Mouse (Mus musculus): ENCODE measurements around the gene Slc22a14. TPM values are rescaled to one million over a fixed set of nuclear protein-coding genes. Genes with fewer than 3 reads are reported as not detected.
"Not testable (repeated sequence)": the region's sequence is repeated elsewhere in the genome, so short reads cannot be mapped to it uniquely, and the experiment has no call there.

Gene Slc22a14
- total RNA-seq, 2 experiments from 2014 or later: not detected

DNA sequence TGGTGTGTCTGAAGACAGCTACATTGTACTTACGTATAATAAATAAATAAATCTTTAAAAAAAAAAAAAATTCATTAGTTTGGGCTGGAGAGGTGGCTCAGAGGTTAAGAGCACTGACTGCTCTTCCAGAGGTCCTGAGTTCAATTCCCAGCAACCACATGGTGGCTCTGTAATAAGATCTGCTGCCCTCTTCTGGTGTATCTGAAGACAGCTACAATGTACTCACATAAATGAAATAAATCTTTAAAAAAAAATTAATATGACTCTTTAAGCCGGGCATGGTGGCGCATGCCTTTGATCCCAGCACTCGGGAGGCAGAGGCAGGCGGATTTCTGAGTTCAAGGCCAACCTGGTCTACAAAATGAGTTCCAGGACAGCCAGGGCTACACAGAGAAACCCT lies 90.5 kb downstream of the Slc22a14 start:
- intact Hi-C loops (cut with DNase I); DNase-seq (ENCODE audit: low spot score in 2 of 2): not testable (repeated sequence)

DNA sequence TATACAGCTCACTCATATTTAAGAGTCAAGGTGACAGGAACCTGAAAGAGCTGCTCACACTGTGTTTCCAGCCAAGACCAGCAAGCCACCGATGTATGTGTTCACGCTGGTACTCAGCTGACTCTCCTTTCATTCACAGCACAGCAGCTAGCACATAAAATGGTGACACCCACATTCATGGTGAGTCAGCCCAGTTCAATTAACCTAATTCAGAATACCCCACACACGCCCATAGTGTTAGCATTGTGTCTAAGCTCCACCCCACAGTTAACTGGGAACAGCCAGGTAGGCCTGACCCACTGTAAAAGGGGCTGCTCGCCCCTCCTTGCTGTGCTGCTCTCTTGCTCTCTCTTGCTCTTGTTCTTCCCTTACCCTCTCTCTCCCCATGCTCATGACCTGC lies 93.9 kb downstream of the Slc22a14 start:
- intact Hi-C loops (cut with DNase I): no loop called here

DNA sequence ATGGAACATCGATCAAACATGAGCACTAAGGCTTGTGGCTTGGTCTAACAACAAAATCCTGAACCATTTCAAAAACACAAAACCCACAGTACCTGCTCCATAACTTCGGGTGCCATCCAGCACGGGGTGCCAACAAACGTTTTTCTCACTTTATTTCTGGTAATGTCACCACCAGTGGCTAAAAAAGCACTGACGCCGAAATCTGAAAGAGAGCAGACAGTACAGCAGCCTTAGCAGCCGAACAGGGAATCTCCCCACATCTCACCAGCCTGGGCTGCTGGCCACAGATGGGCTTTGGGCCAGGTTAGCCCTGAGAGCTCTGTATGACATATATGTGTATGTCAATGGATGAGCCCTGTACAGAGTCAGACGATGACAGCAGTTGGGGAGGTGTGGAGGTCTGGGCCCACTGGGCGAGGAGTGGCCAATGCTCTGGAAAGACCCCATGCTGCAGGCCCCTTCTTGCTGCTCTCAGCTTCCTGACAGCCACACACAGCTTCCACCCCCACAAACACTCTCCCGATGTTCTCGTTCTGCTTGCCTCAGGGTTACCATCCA lies 96.7 kb downstream of the Slc22a14 start:
- DNase-seq (ENCODE audit: low spot score in 2 of 2): peak; percentile 14 to 69
- intact Hi-C loops (cut with DNase I): no loop called here

More for the DNA sequence above, 93.9 kb downstream of the Slc22a14 start:
- peak in 1 of 2 experiments; percentile 64 for DNase-seq (ENCODE audit: low spot score in 2 of 2)

DNA sequence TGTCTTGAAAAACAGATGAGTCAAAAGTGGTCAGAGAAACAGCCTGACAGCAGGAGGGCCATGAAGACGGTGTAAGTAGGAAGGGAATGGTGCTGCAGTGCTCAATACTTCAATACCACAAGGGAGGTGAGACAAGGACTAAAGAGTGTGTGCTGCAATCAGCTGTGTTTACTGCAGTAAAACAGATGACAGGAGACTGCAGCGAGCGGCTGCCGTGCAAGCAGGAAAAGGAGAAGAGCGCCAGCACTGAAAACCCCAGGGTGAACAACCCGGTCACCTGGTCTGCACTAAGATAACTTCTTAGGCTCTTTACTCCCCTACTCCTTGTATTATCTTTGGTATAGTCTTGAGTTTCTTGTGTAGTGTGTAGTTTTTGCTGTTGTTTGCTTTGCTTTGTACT lies 97.2 kb downstream of the Slc22a14 start:
- peak in 1 of 2 experiments; percentile 32 for DNase-seq (ENCODE audit: low spot score in 2 of 2)
- intact Hi-C loops (cut with DNase I): no loop called here

DNA sequence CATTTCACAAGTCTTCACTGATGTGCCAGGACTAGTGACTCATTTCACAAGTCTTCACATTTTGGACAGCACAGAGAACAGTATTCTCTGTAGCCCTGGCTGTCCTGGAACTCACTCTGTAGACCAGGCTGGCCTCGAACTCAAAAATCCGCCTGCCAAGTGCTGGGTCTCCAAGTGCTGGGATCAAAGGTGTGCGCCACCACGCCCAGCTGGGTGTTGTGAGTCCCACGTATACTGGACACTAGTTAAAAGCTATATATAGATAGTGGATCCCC lies 99.3 kb downstream of the Slc22a14 start:
- intact Hi-C loops (cut with DNase I); DNase-seq (ENCODE audit: low spot score in 2 of 2): not testable (repeated sequence)

DNA sequence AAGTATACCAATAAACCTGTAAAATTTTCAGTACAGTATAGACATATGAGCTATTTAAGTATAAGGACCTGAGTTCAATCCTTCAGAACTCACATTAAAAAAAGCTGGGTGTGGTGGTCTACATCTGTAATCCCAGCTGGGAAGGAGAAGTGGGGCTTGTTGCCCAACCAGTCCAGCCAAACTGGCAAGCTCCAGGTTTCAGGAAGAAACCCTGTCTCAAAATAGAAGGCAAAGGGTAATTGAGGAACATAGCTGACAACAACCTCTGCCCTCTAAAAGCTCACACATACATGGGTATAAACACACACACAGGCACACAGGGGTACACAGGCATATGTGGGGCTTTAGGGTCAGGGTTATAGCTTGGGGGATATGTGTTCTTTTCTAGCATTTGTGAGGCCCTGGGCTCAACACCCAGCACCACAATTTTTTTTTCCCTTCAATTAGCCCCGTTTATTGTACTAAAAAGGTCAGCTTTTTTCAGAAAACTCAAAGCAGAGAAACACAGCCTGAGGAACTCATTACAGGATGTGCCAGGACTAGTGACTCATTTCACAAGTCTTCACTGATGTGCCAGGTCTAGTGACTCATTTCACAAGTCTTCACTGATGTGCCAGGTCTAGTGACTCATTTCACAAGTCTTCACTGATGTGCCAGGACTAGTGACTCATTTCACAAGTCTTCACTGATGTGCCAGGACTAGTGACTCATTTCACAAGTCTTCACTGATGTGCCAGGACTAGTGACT lies 99.8 kb downstream of the Slc22a14 start:
- intact Hi-C loops (cut with DNase I): not testable (repeated sequence)
- peak in 1 of 2 experiments; percentile 47 for DNase-seq (ENCODE audit: low spot score in 2 of 2)

DNA sequence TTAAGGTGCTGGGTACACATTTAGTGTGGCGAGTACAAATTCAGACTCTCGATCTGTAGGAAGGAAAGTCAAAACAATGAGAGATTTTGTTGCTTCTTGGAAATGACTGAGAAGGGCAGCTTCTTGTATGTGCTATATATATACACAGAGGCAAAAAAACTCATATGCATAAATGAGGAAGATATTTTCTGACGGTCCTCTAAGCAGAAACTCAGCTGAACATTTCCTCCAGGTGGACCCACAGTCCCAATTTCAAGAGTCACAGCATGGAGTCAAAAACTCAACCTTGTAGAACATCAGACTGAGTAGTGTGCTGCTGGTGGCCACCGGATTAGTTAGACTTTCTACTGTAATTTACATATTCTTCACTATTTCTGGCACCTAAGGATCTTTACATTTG lies 102.3 kb downstream of the Slc22a14 start:
- intact Hi-C loops (cut with DNase I): no loop called here
- no peak for DNase-seq (ENCODE audit: low spot score in 2 of 2)

DNA sequence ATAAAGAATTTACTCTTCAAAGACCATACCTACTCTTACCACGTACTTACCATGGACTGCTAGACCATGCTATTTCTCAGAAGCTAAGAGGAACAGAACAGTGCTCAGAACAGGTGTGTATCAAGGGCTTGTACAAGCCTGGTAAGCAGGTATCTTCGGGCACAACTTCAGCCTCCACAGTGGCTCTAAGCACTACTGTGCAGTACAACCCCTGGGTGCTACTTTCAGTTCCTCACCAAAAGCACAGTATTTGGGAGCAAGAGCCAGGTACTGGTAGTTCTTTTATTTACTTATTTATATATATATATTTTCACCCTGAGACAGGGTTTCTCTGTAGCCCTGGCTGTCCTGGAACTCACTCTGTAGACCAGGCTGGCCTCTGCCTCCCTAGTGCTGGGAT lies 104.5 kb downstream of the Slc22a14 start:
- intact Hi-C loops (cut with DNase I): no loop called here
- no peak for DNase-seq (ENCODE audit: low spot score in 2 of 2)

DNA sequence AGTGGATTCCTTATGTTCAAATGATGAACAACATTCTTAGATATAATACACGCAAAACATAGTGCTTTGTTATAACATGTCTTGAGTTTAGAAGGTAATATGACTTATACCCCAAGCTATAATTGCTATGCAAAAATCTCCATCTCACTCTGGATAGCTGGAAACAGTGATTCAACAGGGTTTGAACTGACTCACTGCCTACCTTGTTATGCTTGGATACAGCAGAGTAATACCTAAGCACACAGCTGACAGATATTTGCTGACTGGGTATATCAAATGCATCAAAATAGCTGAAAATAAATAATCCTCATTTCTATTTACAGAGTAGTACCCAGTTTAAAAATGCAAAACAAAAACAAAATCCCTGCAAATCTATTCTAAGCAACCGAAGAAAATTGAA lies 106.6 kb downstream of the Slc22a14 start:
- intact Hi-C loops (cut with DNase I): loop anchor here (10.0 kb wide), 1 partner anchor 176 kb away; no protein-coding TSS in a partner anchor
- no peak for DNase-seq (ENCODE audit: low spot score in 2 of 2)

DNA sequence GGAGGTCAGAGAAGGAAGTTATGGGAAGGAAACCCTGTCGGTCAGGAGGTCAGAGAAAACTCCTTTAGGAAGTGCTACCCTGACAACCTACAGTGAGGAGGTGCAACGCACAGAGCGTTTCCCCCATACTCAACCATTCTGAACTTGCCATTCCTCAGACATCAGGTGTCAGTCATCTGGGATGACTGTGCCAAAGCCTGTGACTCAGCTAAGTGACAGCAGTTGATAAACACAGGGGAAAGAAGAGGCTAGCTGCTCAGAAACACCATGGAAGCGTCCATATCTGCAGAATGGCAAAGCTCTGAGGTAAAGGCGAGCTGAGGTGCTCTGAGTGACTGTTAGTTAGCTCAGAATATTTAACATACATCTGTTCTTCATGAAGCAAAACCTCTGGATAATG lies 107.2 kb downstream of the Slc22a14 start:
- DNase-seq (ENCODE audit: low spot score in 2 of 2): no peak
- intact Hi-C loops (cut with DNase I): loop anchor here (10.0 kb wide), 1 partner anchor 177 kb away; no protein-coding TSS in a partner anchor

DNA sequence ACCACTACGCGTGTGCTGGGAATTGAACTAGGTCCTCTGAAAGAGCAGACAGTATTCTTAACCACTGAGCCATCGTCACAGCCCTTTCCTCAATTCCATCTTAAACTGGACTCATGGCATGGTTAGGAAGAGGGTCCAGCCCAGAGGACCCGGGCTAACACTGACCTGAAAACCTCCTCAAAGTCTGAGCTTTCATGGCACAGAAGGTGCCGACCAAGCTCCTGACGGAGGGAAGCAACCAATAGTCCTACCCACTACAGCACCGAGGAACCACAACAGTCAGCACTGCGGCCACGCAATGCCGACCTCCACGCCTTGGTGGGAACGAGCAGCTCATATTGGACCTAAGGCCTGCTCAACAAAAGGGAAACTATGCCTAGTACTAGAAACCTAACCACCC lies 109.2 kb downstream of the Slc22a14 start:
- DNase-seq (ENCODE audit: low spot score in 2 of 2): no peak
- intact Hi-C loops (cut with DNase I): loop anchor here (10.0 kb wide), 1 partner anchor 179 kb away; no protein-coding TSS in a partner anchor

DNA sequence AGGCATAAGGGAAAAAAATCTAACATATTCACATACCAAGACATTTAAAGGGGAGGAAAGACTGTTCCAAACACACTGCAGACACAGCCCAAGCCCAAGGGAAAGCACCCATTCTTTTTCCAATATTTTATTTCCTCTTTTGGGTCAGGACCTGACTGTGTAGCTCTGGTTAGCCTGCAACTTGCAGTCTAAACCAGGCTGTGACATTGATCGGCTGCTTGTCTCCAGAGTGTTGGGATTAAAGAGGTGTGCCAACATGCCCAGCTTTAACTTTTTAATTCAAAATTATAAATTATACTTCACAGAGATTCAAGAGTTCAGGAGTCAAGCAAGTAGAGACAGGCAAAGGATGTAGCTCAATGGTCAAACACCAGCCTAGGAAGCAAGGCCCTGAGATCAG lies 110.3 kb downstream of the Slc22a14 start:
- intact Hi-C loops (cut with DNase I): loop anchor here (10.0 kb wide), 1 partner anchor 180 kb away; no protein-coding TSS in a partner anchor

DNA sequence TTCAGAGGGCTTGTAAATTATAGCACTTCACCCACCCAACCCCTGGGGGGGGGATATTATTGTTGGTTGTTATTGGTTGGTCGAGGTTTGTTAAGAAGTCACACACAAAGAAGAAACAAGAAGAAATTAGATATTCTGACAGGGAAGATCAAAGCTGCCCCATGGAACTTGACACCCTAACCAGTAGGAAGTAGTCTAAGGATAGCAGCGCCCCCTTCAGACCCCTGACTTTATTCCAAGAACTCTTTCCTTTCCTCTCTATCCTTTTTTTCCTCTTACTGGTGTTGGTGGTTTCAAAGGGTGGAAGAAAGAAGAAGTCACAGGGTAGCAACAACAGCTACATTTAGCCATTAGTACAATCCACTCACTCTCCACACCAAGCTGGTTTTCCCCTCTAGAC lies 111.2 kb downstream of the Slc22a14 start:
- no peak for DNase-seq (ENCODE audit: low spot score in 2 of 2)
- intact Hi-C loops (cut with DNase I): loop anchor here (10.0 kb wide), 1 partner anchor 181 kb away; no protein-coding TSS in a partner anchor

More for the DNA sequence above, 110.3 kb downstream of the Slc22a14 start:
- DNase-seq (ENCODE audit: low spot score in 2 of 2): no peak

DNA sequence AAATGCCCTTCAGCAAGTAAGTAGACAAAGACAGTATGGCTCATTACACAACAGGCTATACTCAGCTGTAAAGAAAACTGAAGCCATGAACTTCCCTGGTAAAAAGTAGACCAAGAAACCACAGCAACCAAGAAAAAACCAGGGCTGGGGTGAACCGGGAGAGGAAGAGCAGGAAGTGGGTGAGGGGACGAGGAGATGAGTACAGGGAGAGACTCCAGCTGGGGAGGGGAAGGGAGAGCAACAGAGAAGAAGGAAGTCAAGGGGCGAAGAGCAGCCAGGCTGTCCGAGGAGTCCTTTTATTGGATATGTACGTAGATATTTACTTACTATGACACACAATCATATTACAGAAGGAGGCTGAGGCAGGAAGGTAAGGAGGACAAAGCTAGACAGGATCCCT lies 117.4 kb downstream of the Slc22a14 start:
- intact Hi-C loops (cut with DNase I): no loop called here
- no peak for DNase-seq (ENCODE audit: low spot score in 2 of 2)

DNA sequence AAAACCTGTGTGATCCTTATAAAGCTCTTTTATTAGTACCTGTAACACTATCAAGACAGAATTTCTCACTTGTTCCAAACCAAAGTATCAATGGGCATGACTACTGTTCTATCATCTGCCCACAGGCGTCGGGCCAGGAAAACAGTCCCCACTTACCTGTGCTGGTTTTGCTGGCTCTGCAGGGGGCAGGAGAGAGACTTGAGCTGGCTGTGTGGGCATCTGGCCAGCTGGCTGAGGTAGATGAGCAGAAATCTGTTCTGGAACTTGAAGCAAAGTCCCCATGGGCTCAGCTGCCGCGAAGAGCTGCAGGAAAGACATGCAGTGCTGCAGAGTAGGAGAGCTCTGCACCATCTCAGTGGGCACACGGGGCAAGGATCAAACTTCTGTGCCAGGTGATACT lies 118.5 kb downstream of the Slc22a14 start:
- DNase-seq (ENCODE audit: low spot score in 2 of 2): no peak
- intact Hi-C loops (cut with DNase I): no loop called here

DNA sequence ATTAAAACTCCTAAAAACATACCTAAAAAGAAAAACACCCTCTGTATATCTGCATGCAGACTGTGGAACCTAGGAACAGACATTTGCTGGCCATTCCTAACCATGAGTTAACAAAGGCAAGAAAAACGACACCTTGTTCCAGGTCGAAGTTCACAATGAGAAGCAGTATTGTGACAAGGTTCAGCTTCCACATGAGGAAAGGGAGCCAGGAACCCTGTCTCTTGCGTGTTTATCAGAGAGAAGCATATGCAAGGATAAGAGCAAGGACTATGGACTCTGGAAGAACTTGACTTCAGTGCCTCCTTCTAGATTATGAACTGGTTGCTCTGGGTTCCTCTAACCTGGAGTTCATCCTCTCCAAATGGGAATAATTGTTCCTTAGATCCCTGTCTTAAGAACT lies 121.4 kb downstream of the Slc22a14 start:
- intact Hi-C loops (cut with DNase I): no loop called here
- DNase-seq (ENCODE audit: low spot score in 2 of 2): no peak

DNA sequence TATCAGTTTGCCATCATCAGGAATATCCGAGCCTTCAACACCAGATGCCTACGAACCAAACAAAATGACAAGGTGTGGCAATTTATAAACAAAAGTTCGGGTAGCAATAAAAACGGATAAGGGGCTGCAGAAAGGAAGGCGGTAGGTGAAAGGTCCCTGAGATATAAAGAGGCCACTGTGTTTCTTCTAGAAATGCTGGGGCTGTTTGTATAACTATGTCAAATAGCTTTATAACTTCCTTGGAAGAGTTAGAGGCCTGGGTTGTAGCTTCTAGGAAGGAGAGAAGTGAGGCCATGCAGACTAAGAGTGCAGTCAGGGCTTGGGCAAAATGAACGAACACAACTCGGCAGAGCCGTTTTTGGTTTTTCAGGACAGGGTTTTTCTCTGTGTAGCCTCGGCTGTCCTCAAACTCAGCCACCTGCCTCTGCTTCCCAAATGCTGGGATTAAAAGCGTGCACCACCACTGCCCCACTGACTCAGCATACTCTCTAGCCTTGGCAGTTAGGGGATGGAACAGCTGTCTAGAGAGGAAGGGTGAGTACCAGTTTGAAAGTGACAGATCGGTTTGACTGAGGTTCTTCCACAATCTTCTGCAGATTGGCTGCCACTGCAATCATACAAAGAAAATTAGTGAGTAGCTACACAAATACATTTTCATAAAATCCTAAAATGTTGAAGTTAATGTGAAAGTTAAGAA lies 124.0 kb downstream of the Slc22a14 start:
- intact Hi-C loops (cut with DNase I): no loop called here

DNA sequence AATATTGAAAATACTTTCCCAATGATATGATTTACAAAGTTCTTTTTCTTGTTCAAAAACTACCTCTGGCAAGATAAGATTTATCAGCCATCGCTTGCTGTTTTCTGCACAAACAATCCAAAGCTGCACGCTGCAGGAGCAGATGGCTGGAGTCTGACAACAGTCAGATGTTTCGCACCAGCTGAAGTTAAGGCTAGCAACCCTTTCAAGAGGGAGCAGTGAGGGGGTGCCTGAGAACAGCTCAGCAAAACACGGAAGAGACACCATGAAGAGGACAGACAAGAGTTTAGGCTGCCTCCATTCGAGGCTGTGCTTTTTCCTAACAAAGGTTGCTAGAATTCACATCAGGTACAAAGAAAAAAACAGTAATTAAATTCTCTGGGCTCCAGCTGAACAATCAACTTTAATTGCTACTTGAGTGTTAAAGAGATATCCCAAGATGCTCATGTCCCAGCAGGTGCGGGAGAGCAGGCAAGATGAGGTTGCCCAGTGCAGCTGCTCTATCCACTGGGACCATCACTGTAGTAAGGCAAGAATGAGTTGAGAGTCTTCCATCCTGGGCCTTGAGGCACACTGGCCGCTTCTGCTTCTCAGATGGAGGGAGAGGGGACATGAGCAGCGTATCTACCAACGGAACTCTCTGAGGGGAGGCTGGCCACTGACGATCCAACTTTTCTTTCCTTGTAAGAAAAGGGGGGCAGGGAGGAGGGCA lies 124.9 kb downstream of the Slc22a14 start:
- DNase-seq (ENCODE audit: low spot score in 2 of 2): peak; percentile 11 to 22
- intact Hi-C loops (cut with DNase I): no loop called here

More for the DNA sequence above, 124.0 kb downstream of the Slc22a14 start:
- DNase-seq (ENCODE audit: low spot score in 2 of 2): no peak

DNA sequence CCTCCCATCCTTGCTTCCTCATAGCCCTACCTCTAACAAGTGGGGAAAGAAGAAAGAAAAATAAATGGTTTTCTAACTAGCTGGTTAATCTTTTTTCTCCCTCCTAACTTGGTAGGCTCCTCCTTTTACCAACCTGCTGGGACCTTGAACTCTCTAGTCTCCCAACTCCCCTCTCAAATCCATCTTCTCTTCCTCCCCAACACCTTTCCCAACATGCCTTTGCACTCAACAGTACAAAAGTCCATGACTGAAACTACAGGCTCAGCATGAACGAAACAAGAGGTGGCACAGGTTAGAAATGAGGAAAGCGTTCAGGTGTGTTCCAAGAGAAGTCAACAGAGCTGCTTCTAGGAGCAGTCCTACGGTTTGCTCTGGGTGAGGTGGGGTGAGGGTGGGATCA lies 126.1 kb downstream of the Slc22a14 start:
- intact Hi-C loops (cut with DNase I): no loop called here
- DNase-seq (ENCODE audit: low spot score in 2 of 2): no peak

DNA sequence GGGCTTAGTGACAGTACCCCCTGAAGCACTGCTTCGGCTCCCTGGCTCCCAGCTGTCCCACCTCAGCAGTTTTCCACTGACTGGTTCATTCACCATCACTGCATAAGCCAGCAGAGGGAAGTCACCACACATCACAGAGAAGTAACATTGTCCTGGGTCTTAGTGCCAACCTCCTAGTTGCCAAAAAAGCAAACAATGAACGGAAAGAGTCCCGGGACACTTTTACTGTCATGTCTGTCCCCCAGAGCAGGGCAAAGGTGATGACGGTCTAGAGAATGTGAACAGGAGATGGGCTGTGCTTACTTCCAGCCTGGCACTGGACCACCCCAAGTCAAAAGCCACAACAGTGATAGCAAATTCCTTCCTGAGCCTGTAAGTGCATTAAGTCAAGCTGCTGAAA lies 126.6 kb downstream of the Slc22a14 start:
- no peak for DNase-seq (ENCODE audit: low spot score in 2 of 2)
- intact Hi-C loops (cut with DNase I): no loop called here

All from left cerebral cortex, postnatal 25 days (tissue).